Mouse (Mus musculus) MEL (cell line): ENCODE measurements around the gene Stx3. TPM values are rescaled to one million over a fixed set of nuclear protein-coding genes. Genes with fewer than 3 reads are reported as not detected.

Experiments used
- DNase-seq: peaks from one replicate; pipeline ENCODE4 v3.0.0; 2011; ENCODE audit warnings: low read depth, low spot score
- H3K27ac ChIP-seq: 2 replicates; pipeline ENCODE4 v1.5.1; 2012; ENCODE audit warnings: low read depth, mild to moderate bottlenecking, control low read depth, low read length, moderate library complexity; ENCODE audit not compliant: control insufficient read depth
- H3K27me3 ChIP-seq, 2 experiments: fragments of 150-350 bp in 1 of 2; sonication (generic) in 1 of 2; 2 replicates each; pipeline ENCODE4 v1.6.1; 2012; ENCODE audit warnings: low read length in 2 of 2, mild to moderate bottlenecking in 2 of 2, improper control_type of control experiment in 1 of 2, moderate library complexity in 1 of 2; ENCODE audit not compliant: insufficient read depth in 2 of 2, control insufficient read depth in 1 of 2
- H3K36me3 ChIP-seq, 2 experiments: 2 replicates each; pipeline ENCODE4 v1.6.1; 2012 to 2014; ENCODE audit warnings: low read length in 2 of 2, improper control_type of control experiment in 1 of 2, inconsistent platforms in 1 of 2, mild to moderate bottlenecking in 1 of 2; ENCODE audit not compliant: insufficient read depth in 2 of 2, control insufficient read depth in 1 of 2
- H3K4me1 ChIP-seq, 2 experiments: fragments of 150-350 bp in 1 of 2; sonication (generic) in 1 of 2; 2 replicates each; pipeline ENCODE4 v1.6.1; 2012; ENCODE audit warnings: low read length in 2 of 2, improper control_type of control experiment in 1 of 2, mild to moderate bottlenecking in 1 of 2; ENCODE audit not compliant: insufficient read depth in 2 of 2, control insufficient read depth in 1 of 2
- H3K4me3 ChIP-seq, 2 experiments: fragments of 150-350 bp in 1 of 2; sonication (generic) in 1 of 2; 2 replicates each; pipeline ENCODE4 v1.5.1; 2012; ENCODE audit warnings: low read depth in 2 of 2, low read length in 2 of 2, mild to moderate bottlenecking in 2 of 2, moderate library complexity in 2 of 2, control low read depth in 1 of 2, improper control_type of control experiment in 1 of 2; ENCODE audit not compliant: control insufficient read depth in 1 of 2, insufficient read depth in 1 of 2
- H3K79me2 ChIP-seq: 2 replicates; pipeline ENCODE4 v1.6.1; 2012; ENCODE audit warnings: mild to moderate bottlenecking, low read length, moderate library complexity; ENCODE audit not compliant: control insufficient read depth, poor library complexity, insufficient read depth
- H3K9ac ChIP-seq: 2 replicates; pipeline ENCODE4 v1.6.1; 2012; ENCODE audit warnings: low read depth, mild to moderate bottlenecking, control low read depth, low read length, moderate library complexity; ENCODE audit not compliant: control insufficient read depth, poor library complexity, severe bottlenecking
- H3K9me3 ChIP-seq: fragments of 150-350 bp; sonication (generic); replicated peaks from 2 replicates; pipeline ENCODE4 v1.6.1; 2012; ENCODE audit warnings: mild to moderate bottlenecking, low read length, improper control_type of control experiment, moderate library complexity; ENCODE audit not compliant: insufficient read depth
- BHLHE40 ChIP-seq: IDR thresholded peaks from 2 replicates; pipeline ENCODE4 v1.6.1; 2012; ENCODE audit warnings: low read depth, mild to moderate bottlenecking, inconsistent platforms, low read length, improper control_type of control experiment, borderline replicate concordance
- CHD1 ChIP-seq: IDR thresholded peaks from 2 replicates; pipeline ENCODE4 v1.6.1; 2012; ENCODE audit warnings: low read depth, mild to moderate bottlenecking, inconsistent platforms, low read length, improper control_type of control experiment
- CHD2 ChIP-seq: IDR thresholded peaks from 2 replicates; pipeline ENCODE4 v1.6.1; 2011; ENCODE audit warnings: low read length, improper control_type of control experiment
- CTCF ChIP-seq, 3 experiments: IDR thresholded peaks in 2 of 3; conservative IDR thresholded peaks in 1 of 3; 2 replicates each; pipeline ENCODE4 v1.5.1; 2011 to 2012; ENCODE audit warnings: low read length in 3 of 3, low read depth in 2 of 3, mild to moderate bottlenecking in 2 of 3, improper control_type of control experiment in 1 of 3, inconsistent platforms in 1 of 3, mixed read lengths in 1 of 3, moderate library complexity in 1 of 3; ENCODE audit not compliant: control insufficient read depth in 1 of 3, insufficient read depth in 1 of 3, poor library complexity in 1 of 3, severe bottlenecking in 1 of 3
- E2F4 ChIP-seq: IDR thresholded peaks from 2 replicates; pipeline ENCODE4 v1.6.1; 2011; ENCODE audit warnings: low read depth, low read length, improper control_type of control experiment, borderline replicate concordance
- ELF1 ChIP-seq: IDR thresholded peaks from 2 replicates; pipeline ENCODE4 v1.6.1; 2014; ENCODE audit warnings: low read depth, mild to moderate bottlenecking, inconsistent platforms, low read length, improper control_type of control experiment, moderate library complexity
- EP300 ChIP-seq, 2 experiments: IDR thresholded peaks; 2 replicates each; pipeline ENCODE4 v1.6.1; 2011; ENCODE audit warnings: improper control_type of control experiment in 2 of 2, low read length in 2 of 2, low read depth in 1 of 2, mild to moderate bottlenecking in 1 of 2
- ETS1 ChIP-seq: IDR thresholded peaks from 2 replicates; pipeline ENCODE4 v1.6.1; 2012; ENCODE audit warnings: low read depth, mild to moderate bottlenecking, inconsistent platforms, low read length, improper control_type of control experiment, moderate library complexity
- GABPA ChIP-seq: IDR thresholded peaks from 2 replicates; pipeline ENCODE4 v1.6.1; 2012; ENCODE audit warnings: low read depth, mild to moderate bottlenecking, inconsistent platforms, low read length, improper control_type of control experiment, moderate library complexity
- GATA1 ChIP-seq: IDR thresholded peaks from 2 replicates; pipeline ENCODE4 v1.6.1; 2011; ENCODE audit warnings: low read depth, low read length, improper control_type of control experiment
- HCFC1 ChIP-seq: IDR thresholded peaks from 2 replicates; pipeline ENCODE4 v1.6.1; 2012; ENCODE audit warnings: low read depth, mild to moderate bottlenecking, inconsistent platforms, low read length, improper control_type of control experiment, moderate library complexity
- JUND ChIP-seq: IDR thresholded peaks from 2 replicates; pipeline ENCODE4 v1.6.1; 2011; ENCODE audit warnings: low read depth, mild to moderate bottlenecking, improper control_type of control experiment, low read length
- KAT2A ChIP-seq: conservative IDR thresholded peaks from 2 replicates; pipeline ENCODE4 v1.6.1; 2012; ENCODE audit warnings: low read depth, low read length, improper control_type of control experiment, inconsistent platforms
- MAFK ChIP-seq: IDR thresholded peaks from 2 replicates; pipeline ENCODE4 v1.6.1; 2011; ENCODE audit warnings: low read depth, mild to moderate bottlenecking, low read length, improper control_type of control experiment, borderline replicate concordance
- MAX ChIP-seq: IDR thresholded peaks from 2 replicates; pipeline ENCODE4 v1.6.1; 2011; ENCODE audit warnings: low read length, improper control_type of control experiment
- MAZ ChIP-seq: IDR thresholded peaks from 2 replicates; pipeline ENCODE4 v1.6.1; 2012; ENCODE audit warnings: low read depth, mild to moderate bottlenecking, inconsistent platforms, low read length, improper control_type of control experiment
- MXI1 ChIP-seq: IDR thresholded peaks from 2 replicates; pipeline ENCODE4 v1.6.1; 2011; ENCODE audit warnings: mild to moderate bottlenecking, low read depth, low read length, improper control_type of control experiment
- MYB ChIP-seq: IDR thresholded peaks from 2 replicates; pipeline ENCODE4 v1.6.1; 2011; ENCODE audit warnings: mild to moderate bottlenecking, low read depth, low read length, improper control_type of control experiment
- MYC ChIP-seq: IDR thresholded peaks from 2 replicates; pipeline ENCODE4 v1.6.1; 2011; ENCODE audit warnings: low read depth, mild to moderate bottlenecking, low read length, improper control_type of control experiment, moderate library complexity
- NELFE ChIP-seq: IDR thresholded peaks from 2 replicates; pipeline ENCODE4 v1.6.1; 2011; ENCODE audit warnings: low read depth, low read length, improper control_type of control experiment
- NRF1 ChIP-seq: IDR thresholded peaks from 2 replicates; pipeline ENCODE4 v1.6.1; 2014; ENCODE audit warnings: low read depth, mild to moderate bottlenecking, inconsistent platforms, low read length, improper control_type of control experiment, moderate library complexity; ENCODE audit not compliant: poor library complexity, insufficient read depth, severe bottlenecking
- POLR2A ChIP-seq, 2 experiments: IDR thresholded peaks; 2 replicates each; pipeline ENCODE4 v1.6.1; 2011 to 2012; ENCODE audit warnings: low read length in 2 of 2, mild to moderate bottlenecking in 2 of 2, control low read depth in 1 of 2, improper control_type of control experiment in 1 of 2, low read depth in 1 of 2, moderate library complexity in 1 of 2; ENCODE audit not compliant: control insufficient read depth in 1 of 2, insufficient read depth in 1 of 2, poor library complexity in 1 of 2
- POLR2AphosphoS2 ChIP-seq: IDR thresholded peaks from 2 replicates; pipeline ENCODE4 v1.6.1; 2011; ENCODE audit warnings: low read length, improper control_type of control experiment
- POLR2AphosphoS5 ChIP-seq: IDR thresholded peaks from 2 replicates; pipeline ENCODE4 v1.6.1; 2012; ENCODE audit warnings: low read depth, borderline replicate concordance, mild to moderate bottlenecking, inconsistent platforms, low read length, moderate library complexity, mixed read lengths
- RAD21 ChIP-seq: IDR thresholded peaks from 2 replicates; pipeline ENCODE4 v1.6.1; 2011; ENCODE audit warnings: mild to moderate bottlenecking, low read depth, low read length, improper control_type of control experiment
- RCOR1 ChIP-seq: IDR thresholded peaks from 2 replicates; pipeline ENCODE4 v1.6.1; 2012; ENCODE audit warnings: low read depth, mild to moderate bottlenecking, inconsistent platforms, low read length, improper control_type of control experiment
- SIN3A ChIP-seq: IDR thresholded peaks from 2 replicates; pipeline ENCODE4 v1.6.1; 2012; ENCODE audit warnings: low read length, improper control_type of control experiment, inconsistent platforms
- SMC3 ChIP-seq: IDR thresholded peaks from 2 replicates; pipeline ENCODE4 v1.6.1; 2011; ENCODE audit warnings: low read depth, low read length, improper control_type of control experiment
- TAL1 ChIP-seq: IDR thresholded peaks from 2 replicates; pipeline ENCODE4 v1.6.1; 2012; ENCODE audit warnings: mild to moderate bottlenecking, inconsistent platforms, low read length, moderate library complexity, mixed read lengths
- TBP ChIP-seq: IDR thresholded peaks from 2 replicates; pipeline ENCODE4 v1.8.0; 2011; ENCODE audit warnings: low read depth, low read length, improper control_type of control experiment
- TCF12 ChIP-seq: IDR thresholded peaks from 2 replicates; pipeline ENCODE4 v1.6.1; 2014; ENCODE audit warnings: low read depth, mild to moderate bottlenecking, inconsistent platforms, low read length, improper control_type of control experiment, moderate library complexity
- UBTF ChIP-seq: IDR thresholded peaks from 2 replicates; pipeline ENCODE4 v1.6.1; 2012; ENCODE audit warnings: low read depth, mild to moderate bottlenecking, inconsistent platforms, low read length, improper control_type of control experiment, moderate library complexity, borderline replicate concordance; ENCODE audit not compliant: insufficient read depth
- USF1 ChIP-seq: IDR thresholded peaks from 2 replicates; pipeline ENCODE4 v1.6.1; 2014; ENCODE audit warnings: low read depth, mild to moderate bottlenecking, inconsistent platforms, low read length, improper control_type of control experiment, moderate library complexity
- USF2 ChIP-seq, 2 experiments: IDR thresholded peaks; 2 replicates each; pipeline ENCODE4 v1.6.1; 2011 to 2012; ENCODE audit warnings: improper control_type of control experiment in 2 of 2, low read length in 2 of 2, borderline replicate concordance in 1 of 2, inconsistent platforms in 1 of 2, low read depth in 1 of 2, mild to moderate bottlenecking in 1 of 2; ENCODE audit not compliant: insufficient read depth in 1 of 2
- ZC3H11A ChIP-seq: IDR thresholded peaks from 2 replicates; pipeline ENCODE4 v1.6.1; 2012; ENCODE audit warnings: low read depth, mild to moderate bottlenecking, inconsistent platforms, low read length, improper control_type of control experiment
- ZKSCAN1 ChIP-seq: IDR thresholded peaks from 2 replicates; pipeline ENCODE4 v1.6.1; 2012; ENCODE audit warnings: low read depth, mild to moderate bottlenecking, inconsistent platforms, low read length, improper control_type of control experiment, moderate library complexity
- ZMIZ1 ChIP-seq: IDR thresholded peaks from 2 replicates; pipeline ENCODE4 v1.6.1; 2012; ENCODE audit warnings: low read depth, mild to moderate bottlenecking, inconsistent platforms, low read length, improper control_type of control experiment, moderate library complexity
- ZNF384 ChIP-seq: IDR thresholded peaks from 2 replicates; pipeline ENCODE4 v1.6.1; 2012; ENCODE audit warnings: low read depth, mild to moderate bottlenecking, inconsistent platforms, low read length, improper control_type of control experiment
- polyA plus RNA-seq, 2 experiments: library from polyadenylated mRNA; stranded (reverse) in 1 of 2; unstranded in 1 of 2; fragments of >175 nt in 1 of 2; fragments of >200 nt in 1 of 2; gene quantifications; 2 replicates each; pipeline versions ENCODE4 v1.2.1 to v1.2.4; 2012; ENCODE audit warnings: low replicate concordance in 2 of 2, low read depth in 1 of 2; ENCODE audit not compliant: insufficient read length in 2 of 2, insufficient read depth in 1 of 2, missing spikeins in 1 of 2
- total RNA-seq: library from RNA; depleted of rRNA; stranded (reverse); fragments of 300-350 nt; gene quantifications from 2 replicates; pipeline ENCODE4 v1.2.3, GENCODE M21; 2012

Gene Stx3
- total and polyA plus RNA-seq, 3 experiments, result 0.73 to 3.0 TPM; not detected in 1

DNA sequence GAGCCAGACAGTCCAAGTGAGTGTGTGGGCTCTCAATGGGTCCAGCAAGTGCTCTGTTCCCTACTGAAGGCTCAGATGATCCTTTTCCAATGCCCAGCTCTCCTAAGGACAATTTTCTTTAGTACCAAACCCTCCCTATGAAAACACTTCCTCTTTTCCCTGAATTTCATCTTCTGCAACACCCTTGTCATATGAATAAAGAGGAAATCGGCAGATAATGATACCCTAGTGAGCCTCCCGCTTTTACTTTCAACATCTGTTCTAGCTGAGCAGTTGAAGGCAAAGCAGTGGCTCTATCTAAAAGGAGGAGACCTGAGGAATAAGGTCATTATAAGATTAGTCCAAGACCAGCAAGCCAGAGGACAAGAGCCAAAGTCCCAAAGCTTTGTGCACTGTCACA lies 10.8 kb downstream of the Stx3 start:
- peaks cover 0 to 38% of the 10 kb centered on the region in 2 experiments; a peak in 2 of 4 replicates for H3K36me3 ChIP-seq
- H3K4me1 ChIP-seq, result peaks cover 17 to 40% of the 10 kb centered on the region in 2 experiments
- H3K27ac ChIP-seq, result peak overlapping the region; percentile 97
- H3K9ac ChIP-seq, result peak overlapping the region; percentile 48
- no peaks in the 10 kb centered on the region for H3K27me3 ChIP-seq
- peak overlapping the region in 1 of 2 experiments; percentile 10; a peak in 1 of 4 replicates for H3K4me3 ChIP-seq
- peak; percentile 72 for DNase-seq
- H3K9me3 ChIP-seq, result no peaks in the 10 kb centered on the region
- H3K79me2 ChIP-seq, result no peaks in the 10 kb centered on the region
- no peak for TF ChIP-seq NRF1
- no peak for TF ChIP-seq TAL1
- TF ChIP-seq MAFK, result no peak
- TF ChIP-seq ELF1, result no peak
- TF ChIP-seq MAZ, result no peak
- peak; percentile 50 for TF ChIP-seq GATA1
- TF ChIP-seq SMC3, result no peak
- no peak for TF ChIP-seq USF2 (IDR thresholded peaks at IDR 0.05; ENCODE audit: borderline replicate concordance in 1 of 2, insufficient read depth in 1 of 2, low read depth in 1 of 2, low read length in 2 of 2)
- no peak for TF ChIP-seq E2F4
- TF ChIP-seq TBP, result peak; percentile 51; the same call in 1 of the 2 replicates
- TF ChIP-seq HCFC1, result no peak
- TF ChIP-seq CTCF (IDR thresholded peaks at IDR 0.05 in 2 of 3, conservative IDR thresholded peaks at IDR 0.05 in 1 of 3; ENCODE audit: control insufficient read depth in 1 of 3, insufficient read depth in 1 of 3, low read depth in 2 of 3, low read length in 3 of 3, poor library complexity in 1 of 3, severe bottlenecking in 1 of 3), result no peak
- no peak for TF ChIP-seq CHD1
- peak; percentile 69; the same call in 1 of the 2 replicates for TF ChIP-seq RCOR1
- TF ChIP-seq POLR2AphosphoS5, result no peak
- no peak for TF ChIP-seq MYC
- TF ChIP-seq MYB, result no peak
- TF ChIP-seq UBTF, result no peak
- no peak for TF ChIP-seq ZMIZ1
- no peak for TF ChIP-seq POLR2AphosphoS2
- TF ChIP-seq ZNF384, result no peak
- no peak for TF ChIP-seq ZC3H11A
- TF ChIP-seq SIN3A, result peak; percentile 59
- TF ChIP-seq NELFE, result no peak; the same call in 1 of the 2 replicates
- no peak for TF ChIP-seq USF1
- peak; percentile 87 to 90 for TF ChIP-seq EP300 (IDR thresholded peaks at IDR 0.05; ENCODE audit: low read depth in 1 of 2, low read length in 2 of 2)
- peak; percentile 73 for TF ChIP-seq MAX
- TF ChIP-seq KAT2A, result no peak
- no peak; the same call in 1 of the 2 replicates for TF ChIP-seq JUND
- TF ChIP-seq ETS1, result peak; percentile 78
- TF ChIP-seq GABPA, result no peak
- no peak for TF ChIP-seq CHD2
- no peak for TF ChIP-seq RAD21
- no peak for TF ChIP-seq POLR2A (IDR thresholded peaks at IDR 0.05; ENCODE audit: control insufficient read depth in 1 of 2, insufficient read depth in 1 of 2, low read depth in 1 of 2, low read length in 2 of 2, poor library complexity in 1 of 2)
- TF ChIP-seq ZKSCAN1, result no peak
- TF ChIP-seq BHLHE40, result no peak
- peak; percentile 53; the same call in 1 of the 2 replicates for TF ChIP-seq TCF12
- no peak for TF ChIP-seq MXI1
